Mouse (Mus musculus): ENCODE measurements around the gene Ankrd39.

Ankrd39 gene

GRCm38 (mm10) chr1:36546888-36547471 lies at the start of gene Ankrd39:
TSS of gene Ankrd39 (minus strand) at chr1:36547445.
- peak; percentile 99 for DNase-seq

GRCm38 (mm10) chr1:36596114-36596513 lies 48.9 kb upstream of the Ankrd39 start:
- DNase-seq: peak; percentile 30

- DNase-seq: no peak
Observed at GRCm38 (mm10) chr1:36595167-36595931, 48.1 kb upstream of the Ankrd39 start.

- DNase-seq: no peak
Observed at GRCm38 (mm10) chr1:36593099-36593498, 45.9 kb upstream of the Ankrd39 start.

- DNase-seq: no peak
Observed at GRCm38 (mm10) chr1:36591408-36591807, 44.2 kb upstream of the Ankrd39 start.

- DNase-seq: no peak
Observed at GRCm38 (mm10) chr1:36590664-36591063, 43.4 kb upstream of the Ankrd39 start.

GRCm38 (mm10) chr1:36589486-36589885 lies 42.2 kb upstream of the Ankrd39 start:
- peak; percentile 18 for DNase-seq

GRCm38 (mm10) chr1:36588476-36589450 lies 41.5 kb upstream of the Ankrd39 start:
- DNase-seq: no peak

- DNase-seq: no peak
Observed at GRCm38 (mm10) chr1:36587860-36588259, 40.6 kb upstream of the Ankrd39 start.

- no peak for DNase-seq
Observed at GRCm38 (mm10) chr1:36586288-36586687, 39.0 kb upstream of the Ankrd39 start.

- DNase-seq: no peak
Observed at GRCm38 (mm10) chr1:36583408-36584116, 36.3 kb upstream of the Ankrd39 start.

GRCm38 (mm10) chr1:36582211-36582610 lies 35.0 kb upstream of the Ankrd39 start:
- no peak for DNase-seq

- DNase-seq: no peak
Observed at GRCm38 (mm10) chr1:36581260-36581659, 34.0 kb upstream of the Ankrd39 start.

GRCm38 (mm10) chr1:36580384-36581207 lies 33.4 kb upstream of the Ankrd39 start:
- peak; percentile 44 for DNase-seq

- no peak for DNase-seq
Observed at GRCm38 (mm10) chr1:36579974-36580383, 32.7 kb upstream of the Ankrd39 start.

GRCm38 (mm10) chr1:36576991-36577675 lies 29.9 kb upstream of the Ankrd39 start:
- no peak for DNase-seq

GRCm38 (mm10) chr1:36575347-36575746 lies 28.1 kb upstream of the Ankrd39 start:
- DNase-seq: no peak

- DNase-seq: no peak
Observed at GRCm38 (mm10) chr1:36574196-36574955, 27.1 kb upstream of the Ankrd39 start.

GRCm38 (mm10) chr1:36573524-36573923 lies 26.3 kb upstream of the Ankrd39 start:
- DNase-seq: no peak

GRCm38 (mm10) chr1:36572709-36573108 lies 25.5 kb upstream of the Ankrd39 start:
- DNase-seq: no peak

Measured in right cerebral cortex, adult 18-20 months (tissue).